Mouse (Mus musculus): ENCODE measurements around the gene Notch2. TPM values are rescaled to one million over a fixed set of nuclear protein-coding genes. Genes with fewer than 3 reads are reported as not detected.

Gene Notch2
- total RNA-seq (2018; cell fraction: chromatin; rRNA removed), result 100 to 1,000 TPM; 149 to 777 (median 273) TPM
- 100 to 1,000 TPM in 12 of 26 experiments, 10 to 100 TPM in 14; 46.8 to 165 (median 96.1) TPM for total RNA-seq (2018; cell fraction: cytosol; rRNA removed)
- 100 to 1,000 TPM; 125 to 657 (median 257) TPM for total RNA-seq (2018; cell fraction: nucleus; rRNA removed)
- polyA plus RNA-seq (2018), result 21.9 to 74.1 TPM (median 33.4 TPM) in 3 replicates

DNA sequence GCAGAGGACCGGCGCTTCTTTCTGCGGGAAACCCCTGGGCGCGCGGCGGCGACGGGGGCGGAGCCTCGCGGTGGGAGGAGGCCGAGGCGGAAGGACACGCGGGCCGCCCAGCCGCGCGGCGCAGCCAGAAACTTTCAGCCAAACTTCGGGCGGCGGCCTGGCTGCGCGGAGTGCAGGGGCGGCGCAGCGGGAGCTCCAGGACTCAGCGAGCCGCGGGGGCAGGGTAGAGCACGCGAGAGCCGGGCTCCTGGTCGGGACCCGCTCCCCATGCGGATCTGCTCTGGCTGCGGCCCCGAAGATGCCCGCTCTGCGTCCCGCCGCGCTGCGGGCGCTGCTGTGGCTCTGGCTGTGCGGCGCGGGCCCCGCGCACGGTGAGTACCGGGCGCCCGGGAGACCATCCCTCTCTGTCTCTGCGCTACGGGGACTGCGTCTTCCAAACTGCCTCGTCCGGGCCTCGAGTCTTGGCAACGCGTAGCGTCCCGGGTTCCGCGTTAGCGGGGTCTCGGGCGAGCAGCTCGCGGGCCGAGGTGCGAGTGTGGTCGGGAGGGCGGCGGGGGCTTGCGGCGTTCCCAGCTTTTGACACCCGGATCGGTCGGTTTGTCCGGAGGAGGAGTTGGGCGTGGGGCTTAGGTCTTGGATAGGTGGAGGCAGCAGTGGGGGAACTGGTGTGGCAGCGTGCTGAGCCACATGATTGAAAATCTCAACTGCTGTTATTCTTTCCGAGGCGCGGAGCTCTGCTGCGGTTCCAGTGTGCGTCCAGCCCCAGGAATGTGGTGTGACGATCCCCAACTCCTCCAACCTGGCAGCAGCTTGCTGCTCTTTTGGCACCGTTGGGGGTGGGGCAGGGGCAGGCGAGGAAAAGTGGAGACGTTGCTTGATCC is at the start of gene Notch2:
Gene Notch2, plus strand, starts transcription at position 127 of the 881 bp plus-strand sequence.
- under 1% methylated on average over 95 of the region's 95 CpGs for WGBS (ENCODE audit: missing documents)
- Histone ChIP-seq H3K79me2 (ENCODE audit: inconsistent target) (peaks cover 50% of the 10 kb centered on the region), H3K4me3 (ENCODE audit: inconsistent target) (peak within 1 kb of the TSS; percentile 84), H3K36me3 (ENCODE audit: inconsistent target) (peaks cover 5% of the 10 kb centered on the region; the same call in 1 of the 2 replicates), H3K27ac (peak within 1 kb of the TSS; percentile 77)

DNA sequence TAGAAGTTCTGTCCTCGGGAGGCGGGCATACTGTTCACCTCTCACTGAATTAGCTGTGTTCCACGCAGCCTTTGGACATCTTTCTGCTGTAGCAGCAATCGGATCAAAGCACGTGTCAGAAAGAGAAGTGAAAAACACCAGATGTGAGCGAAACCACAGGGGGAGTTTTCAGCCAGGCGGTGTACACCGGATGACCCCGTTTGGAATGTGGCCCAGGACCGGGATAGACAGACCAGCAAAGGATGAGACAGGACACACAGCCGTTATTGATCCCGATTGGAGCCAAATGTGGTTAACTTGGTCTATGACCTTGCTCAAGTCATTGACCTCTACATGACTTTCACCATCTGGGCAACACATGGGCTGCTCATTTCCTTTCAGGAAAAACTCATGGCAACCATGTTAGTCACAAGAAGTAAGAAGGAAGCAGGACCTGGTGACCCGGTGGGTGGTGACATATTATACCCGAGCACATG is 48.4 kb upstream of the Notch2 start:
- Histone ChIP-seq H3K79me2 (ENCODE audit: inconsistent target) (no peaks in the 10 kb centered on the region), H3K27ac (peak overlapping the region; percentile 87), H3K4me3 (ENCODE audit: inconsistent target) (no peak overlapping the region), H3K36me3 (ENCODE audit: inconsistent target) (no peaks in the 10 kb centered on the region)
- 4% methylated on average over 14 of the region's 14 CpGs for WGBS (ENCODE audit: missing documents)

DNA sequence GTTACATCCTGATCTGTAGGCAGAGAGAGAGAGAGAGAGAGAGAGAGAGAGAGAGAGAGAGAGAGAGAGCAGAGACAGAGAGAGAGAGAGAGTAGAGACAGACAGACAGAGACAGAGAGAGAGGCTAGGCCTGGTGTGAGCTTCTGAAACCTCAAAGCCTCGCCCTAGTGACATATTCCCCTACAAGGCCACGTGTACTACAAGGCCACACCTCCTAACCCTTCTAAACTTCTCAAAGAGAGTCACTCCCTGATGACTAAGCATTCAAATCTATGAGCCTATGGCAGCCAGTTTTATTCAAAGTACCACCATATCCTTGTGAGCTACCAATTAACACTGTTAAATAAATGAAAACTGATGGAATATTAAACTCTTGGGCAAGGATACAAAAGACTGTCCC is 45.7 kb upstream of the Notch2 start:
- H3K36me3 ChIP-seq (ENCODE audit: inconsistent target), result no peaks in the 10 kb centered on the region
- 100% methylated on average over 1 of the region's 2 CpGs for WGBS (ENCODE audit: missing documents)
- no peak overlapping the region for H3K4me3 ChIP-seq (ENCODE audit: inconsistent target)
- no peak overlapping the region for H3K27ac ChIP-seq
- no peaks in the 10 kb centered on the region for H3K79me2 ChIP-seq (ENCODE audit: inconsistent target)

DNA sequence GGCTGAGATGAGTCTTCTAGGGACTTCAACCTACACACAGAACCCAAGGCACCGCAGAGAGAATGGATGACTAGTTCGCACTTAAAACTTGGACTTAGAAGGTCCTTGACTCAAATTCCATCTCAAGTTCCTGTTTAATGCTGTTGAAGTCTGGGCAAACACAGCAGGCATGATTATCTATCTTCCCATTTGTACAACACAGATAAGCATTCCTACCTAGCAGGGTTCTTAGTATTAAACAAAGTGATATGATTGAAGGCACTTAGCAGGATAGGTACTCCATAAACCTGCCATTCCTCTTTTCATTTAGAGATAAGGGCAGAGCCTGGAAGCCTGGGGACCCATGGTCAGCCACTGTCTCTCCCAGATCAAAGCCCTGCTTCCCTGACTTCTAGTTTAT is 45.1 kb upstream of the Notch2 start:
- no peak overlapping the region for H3K4me3 ChIP-seq (ENCODE audit: inconsistent target)
- no peaks in the 10 kb centered on the region for H3K79me2 ChIP-seq (ENCODE audit: inconsistent target)
- 96% methylated on average over 2 of the region's 2 CpGs for WGBS (ENCODE audit: missing documents)
- no peak overlapping the region for H3K27ac ChIP-seq
- H3K36me3 ChIP-seq (ENCODE audit: inconsistent target), result no peaks in the 10 kb centered on the region

DNA sequence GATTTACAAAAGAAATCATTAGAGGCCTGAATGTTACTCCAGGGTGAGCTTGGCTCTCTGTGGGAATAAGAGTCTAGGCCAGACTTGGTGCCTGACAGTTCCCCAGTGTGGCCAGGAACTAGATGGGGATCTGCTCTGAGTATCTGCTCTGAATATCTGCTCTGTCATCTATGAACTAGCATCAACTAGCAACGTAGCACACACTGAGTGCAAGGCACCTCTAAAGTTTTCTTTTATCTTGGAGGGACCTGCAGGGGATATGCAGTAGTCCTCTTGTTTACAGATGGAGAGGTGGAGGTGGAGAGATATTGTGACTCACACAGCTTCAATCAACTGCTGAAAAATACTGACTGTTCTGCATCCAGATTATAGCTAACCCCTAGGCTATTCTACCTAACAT is 44.3 kb upstream of the Notch2 start:
- no peak overlapping the region for H3K4me3 ChIP-seq (ENCODE audit: inconsistent target)
- no peaks in the 10 kb centered on the region for H3K79me2 ChIP-seq (ENCODE audit: inconsistent target)
- H3K27ac ChIP-seq, result no peak overlapping the region
- 79% methylated on average over 1 of the region's 1 CpGs for WGBS (ENCODE audit: missing documents)
- no peaks in the 10 kb centered on the region for H3K36me3 ChIP-seq (ENCODE audit: inconsistent target)

DNA sequence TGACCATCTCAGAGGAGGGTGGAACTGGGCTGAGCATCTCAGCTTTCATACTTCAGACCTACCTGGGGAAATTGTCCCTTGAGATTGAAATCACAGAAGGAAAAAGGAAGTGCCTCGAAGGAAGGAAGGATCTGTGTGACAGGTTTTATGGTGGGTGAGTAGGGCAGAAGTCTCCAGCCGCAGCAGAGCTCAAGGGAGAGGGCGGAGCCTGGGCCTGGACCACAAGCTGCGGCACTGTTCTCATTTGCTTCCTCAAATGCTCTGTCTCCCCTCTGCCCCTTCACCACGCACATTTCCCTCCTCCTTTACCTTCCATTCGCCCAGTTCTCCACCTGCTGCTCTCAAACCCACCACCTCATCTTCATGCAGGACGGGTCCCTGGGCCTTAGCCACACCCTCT is 42.2 kb upstream of the Notch2 start:
- 6% methylated on average over 7 of the region's 7 CpGs for WGBS (ENCODE audit: missing documents)
- no peak overlapping the region for H3K4me3 ChIP-seq (ENCODE audit: inconsistent target)
- H3K79me2 ChIP-seq (ENCODE audit: inconsistent target), result no peaks in the 10 kb centered on the region
- H3K36me3 ChIP-seq (ENCODE audit: inconsistent target), result no peaks in the 10 kb centered on the region
- H3K27ac ChIP-seq, result no peak overlapping the region

DNA sequence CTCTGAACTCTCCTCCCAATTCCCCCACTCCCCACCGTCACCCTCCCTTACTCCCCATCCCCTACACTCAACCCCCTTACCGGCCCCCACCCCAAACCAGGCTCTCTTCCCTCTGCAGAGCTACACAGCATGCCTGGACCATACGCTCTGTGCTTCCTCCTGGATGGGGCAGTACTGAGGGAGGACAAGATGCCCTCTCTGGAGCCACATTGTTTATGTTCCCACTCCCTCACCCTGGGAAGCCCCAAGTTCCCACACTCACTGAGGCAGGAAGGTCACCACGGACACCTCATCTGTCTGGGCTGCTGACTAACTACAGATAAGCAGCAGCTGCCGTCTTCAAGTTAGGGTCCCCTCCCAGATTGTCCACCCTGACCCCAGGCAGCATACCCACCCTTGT is 41.1 kb upstream of the Notch2 start:
- WGBS (ENCODE audit: missing documents), result 90% methylated on average over 5 of the region's 5 CpGs

DNA sequence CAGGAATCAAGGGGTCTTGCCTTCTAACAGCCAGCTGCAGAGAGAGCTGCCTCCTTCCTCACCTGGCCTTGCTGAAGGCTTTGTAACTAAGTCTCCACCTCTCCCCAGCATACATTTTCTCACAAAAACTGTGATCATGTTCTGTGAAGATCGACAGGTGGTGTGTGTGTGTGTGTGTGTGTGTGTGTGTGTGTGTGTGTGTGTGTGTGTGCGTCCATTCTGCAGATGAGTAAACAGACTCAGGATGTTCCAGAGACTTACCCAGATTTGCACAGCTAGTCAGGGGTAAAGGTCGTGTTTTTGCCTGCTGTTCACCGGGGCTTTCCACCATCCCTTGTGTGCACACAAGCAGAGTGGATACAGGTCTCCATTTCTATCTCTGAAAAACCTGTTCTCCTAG is 40.6 kb upstream of the Notch2 start:
- 97% methylated on average over 3 of the region's 4 CpGs for WGBS (ENCODE audit: missing documents)
- H3K79me2 ChIP-seq (ENCODE audit: inconsistent target), result no peaks in the 10 kb centered on the region
- H3K27ac ChIP-seq, result no peak overlapping the region
- H3K4me3 ChIP-seq (ENCODE audit: inconsistent target), result no peak overlapping the region
- no peaks in the 10 kb centered on the region for H3K36me3 ChIP-seq (ENCODE audit: inconsistent target)

More for the DNA sequence above, 41.1 kb upstream of the Notch2 start:
- no peak overlapping the region for H3K27ac ChIP-seq
- H3K4me3 ChIP-seq (ENCODE audit: inconsistent target), result no peak overlapping the region
- H3K79me2 ChIP-seq (ENCODE audit: inconsistent target), result no peaks in the 10 kb centered on the region
- H3K36me3 ChIP-seq (ENCODE audit: inconsistent target), result no peaks in the 10 kb centered on the region

DNA sequence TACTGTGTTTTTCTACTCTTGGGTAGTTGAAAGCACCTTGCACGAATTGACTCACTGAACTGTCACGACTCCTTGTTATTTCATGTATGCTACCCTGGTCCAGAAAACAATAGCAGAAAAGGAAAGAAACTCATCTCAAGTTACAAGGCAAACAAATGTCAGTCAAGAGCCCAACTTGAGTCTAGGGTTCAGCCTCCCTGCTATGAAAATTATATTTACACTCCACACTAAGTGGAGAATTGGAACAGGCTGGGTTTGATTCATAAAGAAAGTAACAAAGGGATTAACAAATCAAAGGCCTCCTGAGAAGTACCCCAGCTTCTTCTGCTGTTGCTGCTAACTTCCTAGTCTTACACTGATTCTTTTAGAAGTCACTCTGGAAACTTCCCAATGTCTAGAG is 40.0 kb upstream of the Notch2 start:
- H3K27ac ChIP-seq, result no peak overlapping the region
- H3K36me3 ChIP-seq (ENCODE audit: inconsistent target), result no peaks in the 10 kb centered on the region
- 100% methylated on average over 2 of the region's 2 CpGs for WGBS (ENCODE audit: missing documents)
- no peaks in the 10 kb centered on the region for H3K79me2 ChIP-seq (ENCODE audit: inconsistent target)
- H3K4me3 ChIP-seq (ENCODE audit: inconsistent target), result no peak overlapping the region

DNA sequence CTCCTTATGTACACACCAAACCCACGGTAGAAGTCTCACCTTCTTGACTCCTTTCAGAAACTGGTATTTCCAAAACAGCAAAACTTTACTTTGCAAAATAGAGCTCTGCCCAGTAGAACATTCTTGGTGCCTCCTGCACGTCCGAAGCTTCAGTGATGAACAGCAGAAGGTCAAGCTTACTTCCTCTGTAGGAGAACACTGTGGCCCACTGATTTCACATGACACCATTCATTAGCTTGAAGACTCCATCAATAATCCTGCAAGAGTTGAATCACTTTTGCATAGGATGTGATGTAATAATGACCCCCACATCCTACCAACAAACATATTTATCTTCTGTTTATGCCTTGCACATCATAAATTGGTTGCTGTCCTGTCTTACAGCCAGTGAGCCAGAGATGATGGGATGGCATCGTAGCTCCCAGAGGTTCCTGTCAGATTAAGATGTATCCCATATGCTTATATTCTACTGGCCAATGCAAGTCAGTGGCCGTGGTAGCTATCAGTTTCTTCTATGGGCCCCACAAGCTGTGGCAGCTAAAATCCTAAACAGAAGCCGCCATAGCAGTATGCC is 39.0 kb upstream of the Notch2 start:
- 91% methylated on average over 6 of the region's 6 CpGs for WGBS (ENCODE audit: missing documents)

DNA sequence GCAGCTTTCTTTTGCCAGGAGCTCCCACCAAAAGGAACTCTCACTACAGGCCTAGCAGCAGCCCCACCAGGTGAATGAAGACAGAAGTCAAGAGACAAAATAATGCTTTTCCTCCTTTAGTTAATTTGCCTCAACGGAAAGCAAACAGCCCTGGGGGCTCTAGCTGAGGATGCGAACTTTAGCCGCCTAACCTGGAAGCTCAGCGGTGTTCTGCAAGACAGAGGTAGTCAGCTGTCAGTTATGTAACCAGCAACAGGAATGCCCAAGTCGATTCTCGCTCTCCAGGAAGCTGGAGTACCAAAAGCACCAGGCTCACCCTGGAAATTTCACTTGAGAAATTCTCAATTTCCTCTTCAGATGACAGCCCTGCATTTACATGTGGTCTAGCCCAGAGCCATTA is 36.6 kb upstream of the Notch2 start:
- Histone ChIP-seq H3K27ac (no peak overlapping the region), H3K79me2 (ENCODE audit: inconsistent target) (no peaks in the 10 kb centered on the region), H3K36me3 (ENCODE audit: inconsistent target) (no peaks in the 10 kb centered on the region), H3K4me3 (ENCODE audit: inconsistent target) (no peak overlapping the region)
- WGBS (ENCODE audit: missing documents), result 81% methylated on average over 6 of the region's 6 CpGs

More for the DNA sequence above, 39.0 kb upstream of the Notch2 start:
- Histone ChIP-seq H3K79me2 (ENCODE audit: inconsistent target) (no peaks in the 10 kb centered on the region), H3K4me3 (ENCODE audit: inconsistent target) (no peak overlapping the region), H3K27ac (no peak overlapping the region), H3K36me3 (ENCODE audit: inconsistent target) (no peaks in the 10 kb centered on the region)

DNA sequence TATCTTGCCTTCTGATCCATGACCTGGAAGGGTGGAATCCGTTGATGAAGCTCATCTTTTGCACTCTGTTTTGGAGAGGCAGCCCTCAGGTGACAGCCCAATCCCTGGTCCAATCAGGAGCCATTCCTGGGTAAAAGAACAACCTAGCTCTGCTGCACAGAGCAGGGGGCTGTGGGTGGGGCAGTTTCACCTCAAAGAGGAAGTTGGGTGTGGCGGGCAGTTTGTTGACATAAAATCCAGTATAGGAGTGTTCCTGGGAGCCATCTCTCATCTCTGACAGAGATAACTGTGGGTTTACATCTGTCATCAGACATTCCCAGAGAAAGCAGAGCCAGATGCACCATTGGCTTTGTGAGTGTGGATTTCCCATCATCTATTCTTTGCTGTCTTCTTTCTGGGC is 34.6 kb upstream of the Notch2 start:
- H3K79me2 ChIP-seq (ENCODE audit: inconsistent target), result no peaks in the 10 kb centered on the region
- no peak overlapping the region for H3K27ac ChIP-seq
- WGBS (ENCODE audit: missing documents), result 63% methylated on average over 2 of the region's 2 CpGs
- no peak overlapping the region for H3K4me3 ChIP-seq (ENCODE audit: inconsistent target)
- H3K36me3 ChIP-seq (ENCODE audit: inconsistent target), result no peaks in the 10 kb centered on the region

DNA sequence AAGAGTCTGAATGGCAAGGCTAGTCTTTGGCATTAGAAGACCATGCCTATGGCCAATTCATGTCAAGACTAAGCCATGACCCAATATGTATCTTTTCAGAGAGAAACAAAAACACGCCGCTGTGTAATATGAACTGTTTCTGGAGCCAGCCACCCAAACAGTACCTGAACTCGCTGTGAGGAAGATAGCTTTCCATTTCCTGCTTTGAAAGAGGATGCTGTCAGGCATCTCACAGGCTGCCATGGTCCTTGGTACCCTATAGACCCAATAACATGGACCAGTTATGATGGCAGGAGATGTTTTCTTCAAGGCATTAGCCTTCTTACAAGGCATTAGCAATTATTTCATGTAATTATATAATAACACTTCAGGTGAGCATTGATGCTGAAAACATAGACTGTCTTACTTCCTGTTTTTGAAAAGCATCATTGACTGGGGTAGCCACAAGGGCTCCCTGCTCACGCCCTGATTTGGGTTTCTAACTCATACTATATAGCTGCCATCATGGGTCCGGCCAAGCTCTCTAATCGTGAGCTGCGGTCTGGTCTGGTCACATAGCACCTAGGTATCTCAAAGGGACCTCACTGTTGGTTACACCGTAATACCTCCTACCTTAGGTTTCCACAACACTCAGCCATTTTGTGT is 32.5 kb upstream of the Notch2 start:
- no peak overlapping the region for H3K4me3 ChIP-seq (ENCODE audit: inconsistent target)
- H3K36me3 ChIP-seq (ENCODE audit: inconsistent target), result no peaks in the 10 kb centered on the region
- no peaks in the 10 kb centered on the region for H3K79me2 ChIP-seq (ENCODE audit: inconsistent target)
- no peak overlapping the region for H3K27ac ChIP-seq
- 93% methylated on average over 8 of the region's 8 CpGs for WGBS (ENCODE audit: missing documents)

DNA sequence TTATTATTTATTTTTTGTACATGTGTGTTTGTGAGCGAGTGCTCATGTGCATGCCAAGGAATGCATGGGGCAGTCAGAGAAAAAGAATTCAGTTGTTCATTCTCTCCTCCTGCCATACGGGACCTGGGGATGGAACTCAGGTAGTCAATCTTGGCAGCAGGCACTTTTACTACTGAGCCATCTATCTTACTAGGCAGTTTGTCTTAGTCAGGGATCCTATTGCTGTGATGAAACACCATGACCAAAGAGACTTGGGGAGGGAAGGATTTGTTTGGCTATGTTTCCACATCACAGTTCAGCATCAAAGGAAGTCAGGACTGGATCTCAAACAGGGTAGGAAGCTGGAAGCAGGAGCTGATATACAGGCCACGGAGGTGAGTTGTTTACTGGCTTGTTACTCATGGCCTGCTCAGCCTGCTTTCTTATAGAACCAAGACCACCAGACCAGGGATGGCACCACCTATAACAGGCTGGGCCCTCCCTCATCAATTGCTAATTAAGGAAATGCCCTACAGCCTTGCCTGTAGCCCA is 31.9 kb upstream of the Notch2 start:
- Histone ChIP-seq H3K4me3 (ENCODE audit: inconsistent target) (no peak overlapping the region), H3K27ac (no peak overlapping the region), H3K79me2 (ENCODE audit: inconsistent target) (no peaks in the 10 kb centered on the region), H3K36me3 (ENCODE audit: inconsistent target) (no peaks in the 10 kb centered on the region)
- WGBS (ENCODE audit: missing documents), result 100% methylated on average over 3 of the region's 3 CpGs

Measured in macrophage (primary cell).